Mouse (Mus musculus) myocyte (in vitro differentiated cells): ENCODE measurements around the gene Hist2h3c2.

ENCODE experiments used
- CEBPB ChIP-seq: IDR thresholded peaks from 2 replicates; pipeline ENCODE4 v1.6.1; 2011; ENCODE audit warnings: mild to moderate bottlenecking, moderate library complexity; ENCODE audit not compliant: poor library complexity, insufficient read depth, severe bottlenecking
- E2F4 ChIP-seq: IDR thresholded peaks from one replicate; pipeline ENCODE4 v1.6.1; 2011; ENCODE audit warnings: mild to moderate bottlenecking, control low read depth, moderate library complexity; ENCODE audit not compliant: insufficient read depth
- MAX ChIP-seq: IDR thresholded peaks from one replicate; pipeline ENCODE4 v1.6.1; 2011; ENCODE audit warnings: low read depth, mild to moderate bottlenecking, control low read depth
- MYOG ChIP-seq, 3 experiments: IDR thresholded peaks; one replicate each; pipeline ENCODE4 v1.6.1; 2011; ENCODE audit warnings: control low read depth in 2 of 3, low read depth in 2 of 3, mild to moderate bottlenecking in 2 of 3; ENCODE audit not compliant: insufficient read length in 2 of 3, control insufficient read depth in 1 of 3, insufficient read depth in 1 of 3
- POLR2A ChIP-seq: IDR thresholded peaks from one replicate; pipeline ENCODE4 v1.6.1; 2011; ENCODE audit warnings: low read depth, mild to moderate bottlenecking, control low read depth, moderate library complexity; ENCODE audit not compliant: insufficient read length
- REST ChIP-seq: IDR thresholded peaks from one replicate; pipeline ENCODE4 v1.6.1; 2011; ENCODE audit warnings: mild to moderate bottlenecking, control low read depth, moderate library complexity; ENCODE audit not compliant: insufficient read depth, insufficient read length

GRCm38 (mm10) chr3:96226695-96227648, 12.0 kb downstream of the Hist2h3c2 start:
- TF ChIP-seq POLR2A (peak; percentile 44), CEBPB (no peak), E2F4 (no peak), REST (no peak), MAX (no peak), MYOG (IDR thresholded peaks at IDR 0.05; ENCODE audit: control insufficient read depth in 1 of 3, insufficient read depth in 1 of 3, insufficient read length in 2 of 3, low read depth in 2 of 3) (no peak)
